Mouse (Mus musculus): ENCODE data around the gene Gpr88.

Gpr88 gene

GRCm38 (mm10) chr3:116253077-116253531 lies at the start of gene Gpr88:
Gpr88 (minus strand) TSS chr3:116253503.
- DNase-seq (ENCODE audit: low spot score in 2 of 2), result no peak

DNA sequence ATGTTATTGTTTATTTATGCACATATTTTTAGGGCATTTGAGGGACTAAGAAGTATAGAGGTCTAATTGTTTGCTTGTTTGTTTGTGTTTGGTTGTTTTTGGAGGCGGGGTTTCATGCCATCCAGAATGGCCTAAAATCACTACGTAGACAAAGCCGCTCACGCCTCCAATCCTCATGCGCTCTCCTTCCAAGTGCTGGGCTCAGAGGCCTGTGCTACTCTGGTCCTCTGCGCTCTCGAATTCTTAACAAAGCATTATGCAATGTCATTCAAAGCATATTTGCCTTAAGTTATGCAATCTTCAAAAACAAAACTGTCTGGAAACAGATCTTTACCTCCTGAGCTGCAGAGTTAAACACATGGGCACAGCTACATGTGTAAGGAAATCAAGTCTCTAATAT lies 49.3 kb upstream of the Gpr88 start:
- no peak for DNase-seq (ENCODE audit: low spot score in 2 of 2)

- DNase-seq (ENCODE audit: low spot score in 2 of 2), result no peak
Observed at GRCm38 (mm10) chr3:116301754-116302153, 48.5 kb upstream of the Gpr88 start.

DNA sequence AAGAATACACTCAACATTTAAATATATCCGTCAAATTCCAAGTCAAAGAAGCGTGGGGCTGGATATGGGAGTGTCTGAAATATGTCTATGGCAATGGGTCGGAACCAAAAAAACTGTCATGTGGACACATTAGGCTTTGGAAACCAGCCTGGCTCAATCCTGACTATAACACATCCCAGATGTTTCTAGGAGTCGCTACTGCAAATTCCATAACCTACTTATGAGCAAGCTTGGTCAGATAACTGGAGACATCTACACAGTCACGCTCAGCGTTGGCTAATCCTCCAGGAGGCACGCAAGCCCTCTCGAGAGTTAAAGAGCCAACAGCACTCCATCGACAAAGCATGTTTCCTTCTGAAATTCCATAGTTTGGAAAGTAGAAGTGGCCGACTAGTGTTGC lies 45.4 kb upstream of the Gpr88 start:
- no peak for DNase-seq (ENCODE audit: low spot score in 2 of 2)

DNA sequence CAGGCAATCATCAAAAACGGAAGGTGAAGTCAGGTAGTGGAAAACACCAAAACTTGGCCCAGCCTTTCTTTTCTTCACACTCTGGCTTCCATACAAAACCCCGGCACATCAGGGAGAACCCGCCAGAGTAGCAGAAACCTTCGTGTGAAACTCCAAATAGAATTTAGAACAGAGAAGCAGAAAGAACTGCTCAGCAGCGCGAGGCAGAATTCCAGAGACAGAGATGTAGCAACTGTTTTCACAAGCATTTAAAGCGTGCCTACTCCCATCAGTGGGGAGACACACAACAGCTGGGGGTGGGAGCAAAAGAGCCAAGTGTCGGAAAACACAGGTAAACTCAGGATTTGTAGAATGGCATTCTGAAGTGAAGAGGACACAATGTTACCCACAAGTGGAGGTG lies 44.7 kb upstream of the Gpr88 start:
- DNase-seq (ENCODE audit: low spot score in 2 of 2), result no peak

- no peak for DNase-seq (ENCODE audit: low spot score in 2 of 2)
Observed at GRCm38 (mm10) chr3:116297170-116297569, 43.9 kb upstream of the Gpr88 start.

- DNase-seq (ENCODE audit: low spot score in 2 of 2), result no peak
Observed at GRCm38 (mm10) chr3:116290041-116290815, 36.9 kb upstream of the Gpr88 start.

- DNase-seq (ENCODE audit: low spot score in 2 of 2), result no peak
Observed at GRCm38 (mm10) chr3:116288833-116289232, 35.5 kb upstream of the Gpr88 start.

DNA sequence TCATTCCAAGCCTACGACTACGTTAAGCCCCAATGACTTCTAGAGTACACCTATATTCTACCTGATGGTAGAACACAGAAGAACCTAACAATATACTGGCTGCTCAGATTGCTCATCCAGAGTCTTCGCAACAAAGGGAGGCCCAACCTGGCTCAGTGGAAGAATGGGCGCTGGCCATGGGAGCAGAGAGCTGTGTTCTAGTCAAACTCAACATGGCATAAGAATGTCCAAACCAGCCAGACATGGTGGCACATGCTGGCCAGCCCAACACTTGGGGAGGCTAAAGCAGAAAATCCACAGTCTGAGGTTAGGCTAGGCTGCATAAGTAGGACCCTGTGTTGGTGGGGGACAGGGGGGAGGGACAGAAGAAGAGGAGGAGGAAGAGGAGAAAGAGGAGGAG lies 31.4 kb upstream of the Gpr88 start:
- no peak for DNase-seq (ENCODE audit: low spot score in 2 of 2)

DNA sequence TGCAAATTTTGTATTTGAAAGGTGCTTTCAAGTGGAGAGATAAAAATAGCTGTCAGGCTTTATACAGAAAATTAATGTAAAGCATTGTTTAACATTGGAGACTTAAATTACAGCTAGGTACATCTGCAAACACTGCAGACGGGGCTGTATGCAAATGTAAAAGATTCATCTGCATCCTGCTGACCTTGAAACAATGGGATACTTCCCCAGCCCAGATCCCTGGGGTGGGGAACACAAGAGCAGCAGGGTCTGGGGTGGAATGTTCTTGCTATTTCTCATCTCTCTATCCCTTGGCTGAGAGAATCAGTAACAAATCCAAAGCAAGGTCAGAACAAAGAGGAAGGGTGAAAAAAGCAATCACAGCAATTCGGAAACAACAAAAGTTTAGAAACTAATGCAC lies 30.7 kb upstream of the Gpr88 start:
- no peak for DNase-seq (ENCODE audit: low spot score in 2 of 2)

- no peak for DNase-seq (ENCODE audit: low spot score in 2 of 2)
Observed at GRCm38 (mm10) chr3:116281663-116282062, 28.4 kb upstream of the Gpr88 start.

DNA sequence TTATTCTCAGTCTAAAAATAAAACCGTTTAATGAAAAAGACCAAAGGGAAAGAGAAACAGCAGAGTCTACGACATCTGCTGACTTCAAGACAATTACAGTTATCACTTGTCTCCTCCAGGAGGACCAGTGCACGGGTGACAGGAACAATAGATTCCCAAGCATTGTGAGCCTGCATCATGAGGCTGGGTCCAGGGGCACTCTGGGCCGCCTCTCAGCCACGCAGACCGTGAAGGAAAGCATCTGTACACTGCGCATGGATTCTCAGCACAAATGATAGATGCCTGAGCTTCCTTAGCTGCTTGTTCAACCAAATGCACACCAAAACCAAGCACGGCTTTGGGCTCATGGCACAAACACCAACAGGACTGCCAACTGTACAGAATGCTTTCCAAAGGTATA lies 23.8 kb upstream of the Gpr88 start:
- DNase-seq (ENCODE audit: low spot score in 2 of 2), result no peak

DNA sequence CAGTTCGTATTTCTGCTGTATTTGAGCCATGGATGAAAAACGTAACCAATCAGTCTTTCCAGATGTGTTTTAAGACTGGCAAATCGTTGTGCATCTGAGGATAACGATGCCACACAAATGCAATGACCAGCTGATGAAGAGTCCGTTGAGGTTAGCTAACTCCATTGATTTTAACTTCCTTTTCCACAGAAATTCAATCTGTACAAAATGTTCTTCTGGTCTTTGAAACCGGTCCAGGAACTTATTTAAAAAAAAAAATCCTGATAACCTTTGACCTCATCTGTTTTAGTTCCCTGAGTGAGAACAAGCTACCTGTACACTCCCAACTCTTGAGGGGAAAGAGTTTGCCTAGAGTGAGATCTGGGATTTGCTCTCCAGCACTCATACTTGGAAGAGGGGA lies 18.4 kb upstream of the Gpr88 start:
- DNase-seq (ENCODE audit: low spot score in 2 of 2), result no peak

GRCm38 (mm10) chr3:116267036-116267654 lies 13.8 kb upstream of the Gpr88 start:
- no peak for DNase-seq (ENCODE audit: low spot score in 2 of 2)

DNA sequence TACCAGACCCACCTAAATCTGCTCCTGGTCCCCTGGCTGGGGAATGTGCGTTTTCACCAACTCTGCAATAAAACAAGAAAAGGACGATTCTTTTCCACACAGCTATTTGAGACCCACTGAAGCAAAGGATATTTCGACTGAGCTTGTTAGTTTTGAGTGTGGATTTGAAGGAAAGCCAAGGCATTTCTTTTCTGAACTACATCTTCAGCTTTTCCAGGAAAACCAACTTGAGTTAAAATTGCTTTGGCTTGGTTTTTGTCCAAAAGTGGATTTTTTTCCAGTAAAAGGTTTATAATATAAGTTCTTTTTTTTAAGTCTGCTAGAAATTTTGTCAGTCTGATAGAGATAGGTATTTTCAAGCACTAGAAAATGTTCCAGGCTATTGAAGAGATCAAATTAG lies 13.1 kb upstream of the Gpr88 start:
- DNase-seq (ENCODE audit: low spot score in 2 of 2), result no peak

DNA sequence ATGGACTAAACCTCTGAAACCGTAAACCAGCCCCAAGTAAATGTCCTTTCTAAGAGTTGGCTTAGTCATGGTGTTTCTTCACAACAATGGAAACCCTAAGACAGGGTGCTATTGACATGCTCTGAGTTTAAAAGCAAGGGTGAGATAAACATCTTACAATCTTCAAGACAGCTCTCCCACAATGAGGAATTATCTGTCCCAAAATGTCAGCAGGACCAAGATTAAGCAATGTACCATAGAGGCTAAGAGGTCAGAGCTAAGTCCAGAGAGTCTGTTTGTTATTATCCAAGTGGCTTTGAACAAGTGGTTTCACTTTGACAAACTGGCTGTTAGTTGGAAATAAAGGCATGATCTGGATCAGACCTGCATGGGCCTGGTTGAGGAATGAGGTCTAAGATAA lies 10.7 kb upstream of the Gpr88 start:
- no peak for DNase-seq (ENCODE audit: low spot score in 2 of 2)

DNA sequence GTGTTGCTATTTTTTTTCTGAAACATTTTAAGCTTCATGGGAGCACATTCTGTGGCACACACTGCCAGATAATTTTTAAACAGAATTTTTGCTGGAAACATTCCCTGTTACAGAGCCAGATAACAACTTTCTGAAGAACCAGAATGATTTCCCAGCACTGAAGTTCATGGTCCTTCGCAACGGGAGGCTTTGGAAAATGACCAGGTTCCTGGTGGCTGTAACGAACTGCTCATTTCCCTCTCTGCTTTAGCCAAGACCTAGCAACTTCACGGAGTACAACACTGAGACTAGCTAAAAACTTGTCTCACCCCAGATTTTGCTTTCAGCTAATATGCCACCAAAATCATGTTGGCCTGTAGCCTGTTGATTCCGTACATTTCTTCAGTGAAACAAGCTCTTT lies 9.8 kb upstream of the Gpr88 start:
- DNase-seq (ENCODE audit: low spot score in 2 of 2), result no peak

GRCm38 (mm10) chr3:116256104-116256503 lies 2.8 kb upstream of the Gpr88 start:
- no peak for DNase-seq (ENCODE audit: low spot score in 2 of 2)

- no peak for DNase-seq (ENCODE audit: low spot score in 2 of 2)
Observed at GRCm38 (mm10) chr3:116252255-116253040, 855 bp downstream of the Gpr88 start.

GRCm38 (mm10) chr3:116251481-116252254 lies 1.6 kb downstream of the Gpr88 start:
- no peak for DNase-seq (ENCODE audit: low spot score in 2 of 2)

- DNase-seq (ENCODE audit: low spot score in 2 of 2), result no peak
Observed at GRCm38 (mm10) chr3:116249026-116249425, 4.3 kb downstream of the Gpr88 start.

DNA sequence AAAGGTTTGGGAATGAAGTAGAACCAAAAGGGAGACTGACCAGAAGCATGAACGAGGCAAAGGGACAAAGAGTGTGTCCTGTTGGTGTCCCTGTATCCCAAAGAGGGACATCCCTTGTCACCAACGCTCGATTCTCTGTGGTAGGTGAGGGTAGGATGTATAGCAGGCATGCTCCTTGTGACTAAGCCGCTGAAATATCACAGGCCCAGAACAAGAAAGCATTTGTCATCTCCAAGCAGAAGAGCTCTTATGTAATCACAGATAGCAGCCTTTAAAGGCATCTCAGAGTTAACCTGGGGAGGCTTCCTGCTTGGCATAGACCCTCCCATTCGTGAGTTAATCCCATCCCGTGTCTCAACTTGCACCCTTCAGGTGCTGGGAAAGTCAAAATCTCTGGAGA lies 8.8 kb downstream of the Gpr88 start:
- DNase-seq (ENCODE audit: low spot score in 2 of 2), result no peak

Data from natural killer cell, adult 2 months (primary cell).